Mouse (Mus musculus): Measurements from ENCODE around the gene Gm853. TPM values are rescaled to one million over a fixed set of nuclear protein-coding genes. Genes with fewer than 3 reads are reported as not detected.

The Gm853 gene
- polyA plus RNA-seq, 1 experiment from 2014 or later = 0.45 TPM

- no peak within 1 kb of the TSS for H3K9ac ChIP-seq (ENCODE audit: low read depth, low read length)
- H3K9me3 ChIP-seq (ENCODE audit: control insufficient read depth, low read length) = no peaks in the 10 kb centered on the region
- under 1% methylated on average over 14 of the region's 14 CpGs for WGBS
- H3K4me2 ChIP-seq (replicated peaks; ENCODE audit: low read depth, low read length) = peak within 1 kb of the TSS; percentile 32; the same call in 1 of the 2 replicates
- no peak within 1 kb of the TSS for H3K27ac ChIP-seq (ENCODE audit: low read depth, low read length)
- peaks cover 8% of the 10 kb centered on the region; the same call in 1 of the 2 replicates for H3K27me3 ChIP-seq (ENCODE audit: control insufficient read depth, insufficient read depth, low read length)
- no peaks in the 10 kb centered on the region for H3K36me3 ChIP-seq (ENCODE audit: control insufficient read depth, insufficient read depth, low read length)
- peaks cover 11% of the 10 kb centered on the region; the same call in 1 of the 2 replicates for H3K4me1 ChIP-seq (replicated peaks; ENCODE audit: control insufficient read depth, insufficient read depth, low read length)
- H3K4me3 ChIP-seq (ENCODE audit: low read depth, low read length) = no peak within 1 kb of the TSS
- DNase-seq (ENCODE audit: low spot score) = no peak
- no peak for ATAC-seq (ENCODE audit: low FRiP score)
These were observed 47.0 kb downstream of the Gm853 start, which contains the start of gene Tinagl1 for GRCm38 (mm10) chr4:130175072-130175711. TSS of gene Tinagl1 (minus strand) at chr4:130175122.

GRCm38 (mm10) chr4:130174335-130175031 is 47.7 kb downstream of the Gm853 start:
- H3K27ac ChIP-seq (ENCODE audit: low read depth, low read length) = no peak overlapping the region
- ATAC-seq (ENCODE audit: low FRiP score) (peak; percentile 51), DNase-seq (ENCODE audit: low spot score) (peak; percentile 56)
- H3K4me2 ChIP-seq (replicated peaks; ENCODE audit: low read depth, low read length) = peak overlapping the region; percentile 32; the same call in 1 of the 2 replicates
- peaks cover 8% of the 10 kb centered on the region; the same call in 1 of the 2 replicates for H3K27me3 ChIP-seq (ENCODE audit: control insufficient read depth, insufficient read depth, low read length)
- H3K36me3 ChIP-seq (ENCODE audit: control insufficient read depth, insufficient read depth, low read length) = no peaks in the 10 kb centered on the region
- no peak overlapping the region for H3K4me3 ChIP-seq (ENCODE audit: low read depth, low read length)
- no peak overlapping the region for H3K9ac ChIP-seq (ENCODE audit: low read depth, low read length)
- H3K4me1 ChIP-seq (replicated peaks; ENCODE audit: control insufficient read depth, insufficient read depth, low read length) = peaks cover 11% of the 10 kb centered on the region; the same call in 1 of the 2 replicates
- no peaks in the 10 kb centered on the region for H3K9me3 ChIP-seq (ENCODE audit: control insufficient read depth, low read length)
- 2% methylated on average over 25 of the region's 25 CpGs for WGBS

DNA sequence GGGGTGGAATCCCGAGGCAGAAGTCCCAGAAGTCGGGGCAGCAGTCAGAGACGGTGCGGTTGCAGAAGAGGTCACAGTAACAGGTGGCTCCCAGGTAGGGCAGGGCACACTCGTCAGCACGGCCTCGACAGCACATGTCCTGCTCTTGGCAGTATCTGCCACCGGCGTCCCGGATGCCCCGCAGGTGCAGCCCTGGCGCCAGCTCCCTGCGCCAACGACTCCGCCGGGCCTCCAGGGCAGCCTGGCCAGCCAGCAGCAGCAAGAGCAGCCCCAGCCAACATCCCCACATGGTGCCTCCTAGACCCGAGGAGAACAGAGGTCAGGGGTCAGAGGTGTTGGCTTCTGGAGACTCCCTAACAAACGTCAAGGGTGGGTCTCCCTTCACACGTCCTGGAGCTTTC is 48.3 kb downstream of the Gm853 start:
- Histone ChIP-seq H3K27me3 (ENCODE audit: control insufficient read depth, insufficient read depth, low read length) (peaks cover 8% of the 10 kb centered on the region; the same call in 1 of the 2 replicates), H3K27ac (ENCODE audit: low read depth, low read length) (no peak overlapping the region), H3K9me3 (ENCODE audit: control insufficient read depth, low read length) (no peaks in the 10 kb centered on the region)

DNA sequence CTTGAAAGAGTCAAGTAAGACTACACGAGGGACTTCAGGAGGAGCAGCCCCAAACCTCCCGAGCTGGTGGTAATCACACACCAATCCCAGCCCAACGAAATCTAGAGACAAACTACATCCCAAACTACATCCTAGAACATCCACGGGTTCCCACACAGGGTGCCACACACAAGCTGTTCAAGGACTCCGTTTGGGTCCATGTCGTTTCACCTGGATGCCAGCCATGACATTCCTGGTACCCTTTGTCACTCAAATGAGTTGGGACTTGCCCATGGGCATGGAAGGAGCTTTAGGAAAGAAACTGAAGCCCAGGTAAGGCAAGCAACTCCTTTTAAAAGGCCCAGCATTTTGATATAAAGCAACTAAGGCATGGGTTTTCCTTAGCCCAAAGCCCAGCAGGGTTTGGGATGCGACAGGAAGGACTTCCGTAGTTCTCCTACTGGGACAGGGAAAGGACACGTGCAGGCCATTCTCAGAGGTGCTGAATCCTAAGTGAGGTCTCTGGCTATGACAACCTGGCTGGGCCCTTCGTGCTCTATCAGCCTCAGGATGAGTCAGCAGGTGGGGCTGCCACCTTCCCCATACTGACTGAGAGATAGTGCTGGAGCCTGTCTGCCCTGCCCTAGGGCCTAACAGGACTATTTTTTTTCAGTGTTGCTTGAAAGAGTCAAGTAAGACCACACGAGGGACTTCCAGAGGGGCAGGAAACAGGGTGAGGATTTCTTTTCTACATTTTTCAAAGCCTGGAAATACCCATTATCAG is 49.0 kb downstream of the Gm853 start:
- Histone ChIP-seq H3K9me3 (ENCODE audit: control insufficient read depth, low read length) (no peaks in the 10 kb centered on the region), H3K27me3 (ENCODE audit: control insufficient read depth, insufficient read depth, low read length) (peaks cover 10% of the 10 kb centered on the region; the same call in 1 of the 2 replicates), H3K9ac (ENCODE audit: low read depth, low read length) (no peak overlapping the region), H3K4me1 (replicated peaks; ENCODE audit: control insufficient read depth, insufficient read depth, low read length) (peaks cover 11% of the 10 kb centered on the region; the same call in 1 of the 2 replicates), H3K36me3 (ENCODE audit: control insufficient read depth, insufficient read depth, low read length) (no peaks in the 10 kb centered on the region), H3K4me2 (replicated peaks; ENCODE audit: low read depth, low read length) (no peak overlapping the region), H3K27ac (ENCODE audit: low read depth, low read length) (no peak overlapping the region), H3K4me3 (ENCODE audit: low read depth, low read length) (no peak overlapping the region)
- no peak for ATAC-seq (ENCODE audit: low FRiP score)
- no peak for DNase-seq (ENCODE audit: low spot score)
- WGBS = 71% methylated on average over 11 of the region's 11 CpGs

More for the DNA sequence above, 48.3 kb downstream of the Gm853 start:
- 37% methylated on average over 19 of the region's 19 CpGs for WGBS
- no peak for DNase-seq (ENCODE audit: low spot score)
- peaks cover 11% of the 10 kb centered on the region; the same call in 1 of the 2 replicates for H3K4me1 ChIP-seq (replicated peaks; ENCODE audit: control insufficient read depth, insufficient read depth, low read length)
- ATAC-seq (ENCODE audit: low FRiP score) = no peak
- H3K4me2 ChIP-seq (replicated peaks; ENCODE audit: low read depth, low read length) = no peak overlapping the region
- H3K4me3 ChIP-seq (ENCODE audit: low read depth, low read length) = no peak overlapping the region
- H3K9ac ChIP-seq (ENCODE audit: low read depth, low read length) = no peak overlapping the region
- no peaks in the 10 kb centered on the region for H3K36me3 ChIP-seq (ENCODE audit: control insufficient read depth, insufficient read depth, low read length)

DNA sequence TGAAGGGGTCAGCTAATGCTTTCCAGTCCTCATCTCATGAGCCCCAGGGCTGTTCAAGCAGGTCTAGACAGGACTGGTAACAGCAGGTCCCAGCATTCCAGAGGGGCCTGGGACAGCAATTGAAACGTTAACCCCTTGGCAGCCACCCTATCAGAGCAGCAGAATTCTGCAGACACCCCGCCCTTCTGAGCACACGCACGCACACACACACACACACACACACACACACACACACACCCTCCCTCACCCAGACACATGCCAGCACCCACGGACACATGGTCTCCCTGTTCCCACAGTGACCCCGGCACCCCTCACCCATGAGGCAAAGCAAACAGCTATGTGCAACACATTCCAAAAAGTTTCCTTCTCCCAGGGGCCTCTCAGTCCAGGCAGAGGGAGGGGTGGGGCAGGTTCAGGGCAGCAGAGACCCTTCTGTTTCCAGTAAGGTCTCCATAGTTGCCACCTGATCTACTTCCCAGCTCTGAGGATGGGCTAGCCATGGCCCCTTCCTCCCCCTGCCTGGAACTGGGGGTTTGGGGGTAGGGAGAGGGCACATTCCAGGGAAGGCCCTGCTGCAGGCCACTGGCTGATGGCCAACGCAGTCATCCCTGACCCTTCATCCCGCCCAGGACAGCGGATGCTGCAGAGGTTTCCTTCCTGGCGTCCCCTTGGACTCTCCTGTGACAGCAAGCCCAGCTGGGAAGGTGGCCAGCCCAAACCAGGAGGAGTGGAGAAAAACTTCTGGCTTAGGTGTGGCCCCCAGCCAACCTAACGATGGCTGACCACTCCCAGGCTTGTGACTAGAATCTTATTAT is 50.0 kb downstream of the Gm853 start:
- Histone ChIP-seq H3K36me3 (ENCODE audit: control insufficient read depth, insufficient read depth, low read length) (no peaks in the 10 kb centered on the region), H3K4me3 (ENCODE audit: low read depth, low read length) (no peak overlapping the region), H3K9ac (ENCODE audit: low read depth, low read length) (no peak overlapping the region), H3K9me3 (ENCODE audit: control insufficient read depth, low read length) (no peaks in the 10 kb centered on the region), H3K27me3 (ENCODE audit: control insufficient read depth, insufficient read depth, low read length) (peaks cover 13% of the 10 kb centered on the region), H3K27ac (ENCODE audit: low read depth, low read length) (no peak overlapping the region), H3K4me2 (replicated peaks; ENCODE audit: low read depth, low read length) (no peak overlapping the region), H3K4me1 (replicated peaks; ENCODE audit: control insufficient read depth, insufficient read depth, low read length) (peaks cover 13% of the 10 kb centered on the region; the same call in 1 of the 2 replicates)
- DNase-seq (ENCODE audit: low spot score) (no peak), ATAC-seq (ENCODE audit: low FRiP score) (no peak)
- WGBS = 61% methylated on average over 11 of the region's 11 CpGs

DNA sequence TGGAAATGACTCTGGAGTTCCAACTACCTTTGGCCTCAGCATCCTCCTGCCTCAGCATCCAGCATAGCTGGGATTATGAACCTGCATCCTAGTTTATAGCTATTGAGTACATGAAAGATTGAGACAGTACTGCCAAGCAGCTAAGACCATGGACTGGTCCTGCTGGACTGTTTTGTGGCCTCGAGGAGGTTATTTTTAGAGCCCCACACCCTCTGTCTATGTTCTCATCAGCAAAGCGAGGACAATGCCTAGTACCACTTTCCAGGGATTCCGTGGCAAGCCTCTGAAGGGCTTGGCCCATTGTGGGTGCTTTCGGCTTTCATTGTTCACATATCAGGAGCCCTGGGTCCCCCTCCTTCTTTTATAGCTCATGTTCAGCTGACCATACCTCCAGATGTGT is 51.8 kb downstream of the Gm853 start:
- peaks cover 15% of the 10 kb centered on the region for H3K27me3 ChIP-seq (ENCODE audit: control insufficient read depth, insufficient read depth, low read length)
- H3K4me1 ChIP-seq (replicated peaks; ENCODE audit: control insufficient read depth, insufficient read depth, low read length) = 0 out of 2 replicates have a peak, but pooled peaks cover 10% of the 10 kb centered on the region
- ATAC-seq (ENCODE audit: low FRiP score) = no peak
- no peak for DNase-seq (ENCODE audit: low spot score)
- no peak overlapping the region for H3K27ac ChIP-seq (ENCODE audit: low read depth, low read length)
- WGBS = 91% methylated on average over 4 of the region's 4 CpGs
- no peak overlapping the region for H3K4me2 ChIP-seq (replicated peaks; ENCODE audit: low read depth, low read length)
- no peaks in the 10 kb centered on the region for H3K9me3 ChIP-seq (ENCODE audit: control insufficient read depth, low read length)
- H3K4me3 ChIP-seq (ENCODE audit: low read depth, low read length) = no peak overlapping the region
- H3K9ac ChIP-seq (ENCODE audit: low read depth, low read length) = no peak overlapping the region
- H3K36me3 ChIP-seq (ENCODE audit: control insufficient read depth, insufficient read depth, low read length) = no peaks in the 10 kb centered on the region

DNA sequence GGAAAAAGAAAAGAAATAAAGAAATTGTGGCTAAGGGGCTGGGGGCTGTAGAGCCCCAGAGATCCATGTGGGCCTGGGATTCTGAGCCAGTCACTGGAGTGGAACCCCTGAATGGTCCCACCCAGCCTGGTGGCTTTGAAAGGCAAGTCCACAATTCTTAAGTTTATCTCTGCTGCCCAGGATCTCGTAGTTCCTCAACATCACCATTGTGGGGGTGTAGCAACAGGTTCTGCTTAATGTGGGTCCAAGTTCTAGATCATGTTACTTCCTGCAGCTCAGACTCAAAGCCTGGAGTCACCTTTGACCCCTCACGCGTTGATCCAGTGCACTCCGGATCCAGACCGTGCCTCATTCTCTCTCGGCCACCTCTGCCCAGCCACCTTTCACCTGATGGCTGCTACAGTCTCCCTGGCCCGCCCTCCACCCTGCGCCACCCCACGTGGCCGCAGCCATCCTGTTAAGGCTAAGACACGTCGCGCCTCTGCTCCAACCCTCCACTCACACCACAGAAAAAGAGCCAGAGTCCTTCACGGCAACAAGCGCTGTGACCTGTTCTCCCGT is 52.7 kb downstream of the Gm853 start:
- DNase-seq (ENCODE audit: low spot score) (no peak), ATAC-seq (ENCODE audit: low FRiP score) (no peak)
- H3K27me3 ChIP-seq (ENCODE audit: control insufficient read depth, insufficient read depth, low read length) = peaks cover 13% of the 10 kb centered on the region

More for the DNA sequence above, 52.7 kb downstream of the Gm853 start:
- Histone ChIP-seq H3K4me2 (replicated peaks; ENCODE audit: low read depth, low read length) (no peak overlapping the region), H3K4me3 (ENCODE audit: low read depth, low read length) (no peak overlapping the region), H3K9me3 (ENCODE audit: control insufficient read depth, low read length) (no peaks in the 10 kb centered on the region), H3K9ac (ENCODE audit: low read depth, low read length) (no peak overlapping the region), H3K4me1 (replicated peaks; ENCODE audit: control insufficient read depth, insufficient read depth, low read length) (0 out of 2 replicates have a peak, but pooled peaks cover 3% of the 10 kb centered on the region), H3K36me3 (ENCODE audit: control insufficient read depth, insufficient read depth, low read length) (no peaks in the 10 kb centered on the region), H3K27ac (ENCODE audit: low read depth, low read length) (no peak overlapping the region)
- WGBS = 77% methylated on average over 16 of the region's 16 CpGs

Data from hindbrain, embryonic 11.5 days (tissue).